Mouse (Mus musculus): ENCODE measurements around the gene Mfsd13b.
"Not testable (repeated sequence)": the region's sequence is repeated elsewhere in the genome, so short reads cannot be mapped to it uniquely, and the experiment has no call there.

The Mfsd13b gene

DNA sequence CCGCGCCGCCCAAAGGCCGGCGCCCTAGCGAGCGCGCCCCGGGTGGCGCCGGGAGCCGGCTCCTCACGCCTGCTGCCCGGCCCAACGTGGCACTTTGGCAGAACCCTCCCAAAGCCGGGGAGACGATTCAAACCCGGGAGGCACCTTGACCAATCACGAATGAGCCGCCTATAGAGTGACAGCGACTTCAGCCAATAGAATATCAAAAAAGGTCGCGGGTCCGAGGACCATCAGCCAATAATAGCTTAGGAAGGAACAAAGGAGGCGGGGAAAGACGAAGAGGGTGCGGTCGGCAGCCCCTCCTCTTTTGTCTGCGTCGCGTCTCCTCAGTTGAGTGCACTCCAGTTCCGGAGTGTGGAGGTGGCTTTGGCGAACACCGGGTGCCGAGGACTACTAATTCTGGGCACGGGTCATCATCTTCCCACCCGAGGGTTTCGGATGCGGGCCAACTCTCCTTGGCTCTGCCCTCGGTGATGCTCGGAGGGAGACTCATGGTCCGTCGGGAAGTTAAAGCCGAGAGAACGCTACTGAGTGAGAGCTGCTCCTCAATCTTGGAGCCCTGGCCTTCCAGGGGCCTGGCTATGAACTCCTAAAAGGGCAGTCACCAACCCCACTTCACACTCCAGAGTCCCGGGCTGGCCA is at the start of gene Mfsd13b, which contains the start of gene Cdr2:
Gene Mfsd13b (plus strand): TSS at position 310 of the 642 bp plus-strand sequence.
Gene Cdr2 (minus strand): TSS at position 113 of the 642 bp plus-strand sequence.
- peak; percentile 99 for DNase-seq (ENCODE audit: low spot score in 2 of 2)

DNA sequence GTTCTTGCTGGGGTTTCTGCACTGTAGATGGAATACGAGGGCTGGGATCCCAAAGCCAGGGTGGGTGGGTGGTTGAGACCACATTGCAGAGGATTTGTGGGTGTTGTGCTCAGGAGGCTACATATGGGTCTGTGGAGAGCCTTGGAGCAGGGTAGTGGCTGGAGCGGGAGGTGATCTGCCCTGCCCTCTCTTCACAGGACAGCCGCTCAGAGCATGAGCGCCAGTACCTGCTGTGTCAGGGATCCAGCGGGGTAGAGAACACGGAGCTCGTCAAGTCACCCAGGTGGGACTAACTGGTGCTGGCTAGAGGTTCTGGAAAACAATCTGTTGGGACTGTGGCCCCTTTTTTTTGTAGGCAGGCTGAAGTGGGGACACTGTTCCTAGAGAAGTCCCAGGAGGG is 49.2 kb upstream of the Mfsd13b start:
- DNase-seq (ENCODE audit: low spot score in 2 of 2), result no peak

DNA sequence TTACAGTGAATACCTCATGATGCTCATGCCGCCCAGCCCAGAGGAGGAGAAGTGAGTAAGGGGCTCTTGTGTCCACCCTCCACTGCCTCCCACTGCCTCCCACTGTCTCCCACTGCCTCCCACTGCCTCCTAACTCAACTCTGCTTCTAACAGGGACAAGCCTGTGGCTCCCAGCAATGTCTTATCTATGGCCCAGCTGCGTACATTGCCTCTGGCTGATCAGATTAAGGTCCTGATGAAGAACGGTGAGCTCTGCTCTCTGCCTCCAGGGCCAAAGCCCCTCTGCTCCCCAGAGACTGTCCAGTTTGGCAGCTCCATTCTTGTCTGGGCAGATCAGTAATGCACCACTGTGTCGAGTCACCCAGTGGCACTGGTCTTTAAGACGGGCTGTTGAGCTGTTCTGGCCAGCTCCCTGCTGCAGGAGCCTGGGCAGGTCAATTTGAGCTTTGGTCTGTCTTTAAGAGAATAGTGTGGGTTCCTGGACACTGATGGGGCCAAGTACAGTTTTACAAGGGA is 48.6 kb upstream of the Mfsd13b start:
- DNase-seq (ENCODE audit: low spot score in 2 of 2), result no peak

DNA sequence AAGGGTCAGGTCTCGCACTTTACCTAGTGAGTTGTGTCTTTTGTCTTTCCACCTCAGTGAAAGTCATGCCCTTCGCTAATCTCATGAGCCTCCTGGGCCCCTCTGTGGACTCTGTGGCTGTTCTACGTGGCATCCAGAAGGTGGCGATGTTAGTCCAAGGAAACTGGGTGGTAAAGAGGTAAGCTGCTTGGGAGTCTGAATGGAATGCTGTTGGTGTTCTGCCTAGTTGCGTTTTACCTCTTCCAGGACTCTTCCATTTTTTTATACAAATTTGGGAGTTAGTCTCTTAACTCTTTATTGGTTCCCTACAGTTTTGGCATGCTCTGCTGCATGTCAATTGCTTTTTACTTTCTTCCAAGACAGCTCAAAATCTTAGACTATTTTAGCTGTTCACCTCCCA is 47.6 kb upstream of the Mfsd13b start:
- DNase-seq (ENCODE audit: low spot score in 2 of 2), result peak; percentile 51

DNA sequence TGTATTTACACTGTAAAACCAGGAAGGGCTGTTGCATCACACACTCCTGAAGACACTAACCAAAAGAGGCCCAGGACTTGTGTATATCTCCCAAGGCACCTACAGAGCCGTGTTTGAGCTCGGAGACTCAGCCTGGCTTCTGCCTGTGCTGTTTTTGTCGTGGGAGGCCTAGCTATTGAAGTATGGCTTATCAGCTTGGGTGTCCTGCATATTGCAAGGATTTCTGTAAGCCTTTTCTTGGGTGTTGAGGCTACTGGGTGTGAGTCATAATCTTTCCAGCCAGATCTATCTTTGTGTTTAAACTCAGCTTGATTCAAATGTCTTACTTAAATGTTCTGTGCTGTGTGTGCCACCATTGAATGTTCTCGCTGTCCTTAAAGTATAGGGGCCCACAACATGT is 45.8 kb upstream of the Mfsd13b start:
- DNase-seq (ENCODE audit: low spot score in 2 of 2), result no peak

DNA sequence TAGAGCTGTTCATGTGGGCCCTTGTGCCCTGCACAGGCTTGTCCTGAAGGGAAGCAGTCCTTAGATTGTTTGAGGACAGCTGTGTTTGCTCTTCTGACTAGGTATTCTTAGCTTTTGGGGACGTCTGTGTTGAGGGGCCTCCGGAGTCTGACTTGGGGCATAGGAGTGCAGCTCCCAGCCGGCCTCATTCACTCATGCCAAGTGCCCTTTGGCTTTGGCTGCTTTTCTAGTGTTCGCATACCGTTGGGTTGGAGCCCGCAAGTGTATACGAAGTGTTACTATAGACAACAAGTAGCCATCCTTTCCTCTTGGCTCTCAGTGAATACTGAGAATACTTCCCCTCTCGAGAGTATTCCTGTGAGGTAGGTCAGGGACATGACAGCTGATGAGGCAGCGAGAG is 44.1 kb upstream of the Mfsd13b start:
- DNase-seq (ENCODE audit: low spot score in 2 of 2), result no peak

DNA sequence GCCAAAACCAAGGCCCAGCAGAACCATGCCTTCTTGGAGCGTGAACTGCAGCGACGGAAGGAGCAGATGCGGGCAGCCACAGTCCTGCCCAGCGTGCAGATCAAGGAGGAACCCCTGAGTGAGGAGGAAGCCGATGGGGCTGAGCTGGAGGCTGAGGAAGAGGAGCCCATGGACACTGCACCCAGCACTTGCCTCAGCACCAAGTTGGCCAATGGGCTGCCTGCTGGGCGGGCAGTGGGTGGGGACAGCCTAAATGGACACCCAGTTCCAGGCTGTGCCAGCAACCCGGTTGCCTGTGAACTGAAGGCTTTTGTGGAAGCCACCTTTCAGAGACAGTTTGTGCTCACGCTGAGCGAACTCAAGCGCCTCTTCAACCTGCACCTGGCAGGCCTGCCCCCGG is 42.0 kb upstream of the Mfsd13b start:
- DNase-seq (ENCODE audit: low spot score in 2 of 2), result no peak

DNA sequence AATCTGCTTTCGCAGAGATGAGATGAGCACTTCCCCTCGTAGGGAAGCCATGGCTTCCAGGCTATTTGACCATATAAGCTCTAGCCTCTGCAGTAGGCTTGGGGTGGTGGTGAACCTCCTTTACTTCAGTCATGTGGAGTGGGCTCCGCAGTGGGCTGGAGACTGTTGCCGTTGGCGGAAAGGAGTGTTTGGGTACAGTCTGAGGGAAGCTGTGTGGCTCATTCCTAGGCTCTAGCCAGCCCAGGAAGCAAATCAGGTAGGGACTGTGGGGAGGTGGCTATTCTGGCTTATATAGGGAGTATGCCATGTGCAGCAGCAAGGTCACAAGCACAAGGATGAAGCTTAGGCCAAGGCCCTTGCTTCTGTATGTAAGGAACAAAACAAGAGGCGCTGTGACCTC is 41.1 kb upstream of the Mfsd13b start:
- no peak for DNase-seq (ENCODE audit: low spot score in 2 of 2)

DNA sequence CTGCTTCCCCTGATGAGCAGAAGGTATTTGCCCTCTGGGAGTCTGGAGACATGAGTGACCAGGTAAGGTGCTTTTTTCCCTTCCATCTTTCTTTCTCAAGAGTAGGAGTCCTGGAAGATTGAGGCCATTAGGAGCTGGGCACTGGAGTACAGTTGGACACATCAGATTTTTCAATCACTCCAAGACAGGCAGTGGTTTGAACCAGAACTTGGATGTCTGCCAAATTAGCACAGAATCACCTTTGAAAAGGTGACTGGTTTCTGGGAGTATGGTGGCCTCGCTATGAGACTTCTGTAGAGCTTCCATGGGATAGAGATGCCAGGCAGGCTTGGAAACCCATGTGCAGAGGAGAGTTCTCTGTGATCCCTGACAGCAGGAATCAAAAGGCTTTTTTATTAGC is 39.8 kb upstream of the Mfsd13b start:
- no peak for DNase-seq (ENCODE audit: low spot score in 2 of 2)

DNA sequence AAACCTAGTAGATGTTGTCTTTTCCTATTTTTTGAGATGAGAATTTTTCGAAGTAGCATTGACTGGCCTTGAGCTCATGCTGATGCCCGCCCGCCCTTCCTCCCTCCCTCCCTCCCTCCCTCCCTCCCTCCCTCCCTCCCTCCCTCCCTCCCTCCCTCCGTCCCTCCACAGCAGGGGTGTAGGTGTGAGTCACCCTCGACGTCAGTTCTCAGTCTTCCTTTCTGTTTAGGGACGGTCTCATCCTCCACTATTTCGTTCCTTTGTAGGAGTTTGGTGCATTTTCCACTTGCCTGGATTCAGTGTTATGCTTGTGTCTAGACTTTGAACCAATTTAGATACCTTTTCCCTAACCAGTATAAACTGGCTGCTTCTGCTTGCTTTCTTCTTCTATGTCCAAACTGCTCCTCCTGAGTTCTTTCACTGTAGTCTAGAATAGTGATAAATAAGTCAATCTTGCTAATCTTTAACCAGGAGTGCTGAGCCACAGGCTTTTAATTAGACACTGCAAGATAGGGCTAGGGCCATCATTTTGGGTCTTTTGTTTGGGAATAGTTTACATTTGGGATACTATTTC is 38.3 kb upstream of the Mfsd13b start:
- DNase-seq (ENCODE audit: low spot score in 2 of 2), result no peak

DNA sequence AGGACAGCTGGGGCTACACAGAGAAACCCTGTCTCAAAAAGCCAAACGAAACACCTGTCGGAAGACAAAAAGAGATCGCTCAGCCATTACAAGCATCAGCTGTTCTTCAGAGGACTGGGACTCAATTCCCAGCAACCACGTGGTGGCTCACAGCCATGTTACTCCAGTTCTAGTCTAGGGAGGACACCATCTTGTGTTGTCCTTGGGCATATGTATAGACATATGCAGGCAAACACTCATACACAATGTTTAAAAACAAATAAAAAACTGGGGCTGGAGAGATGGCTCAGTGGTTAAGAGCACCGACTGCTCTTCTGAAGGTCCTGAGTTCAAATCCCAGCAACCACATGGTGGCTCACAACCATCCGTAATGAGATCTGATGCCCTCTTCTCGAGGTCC is 28.7 kb upstream of the Mfsd13b start:
- not testable (repeated sequence) for DNase-seq (ENCODE audit: low spot score in 2 of 2)

DNA sequence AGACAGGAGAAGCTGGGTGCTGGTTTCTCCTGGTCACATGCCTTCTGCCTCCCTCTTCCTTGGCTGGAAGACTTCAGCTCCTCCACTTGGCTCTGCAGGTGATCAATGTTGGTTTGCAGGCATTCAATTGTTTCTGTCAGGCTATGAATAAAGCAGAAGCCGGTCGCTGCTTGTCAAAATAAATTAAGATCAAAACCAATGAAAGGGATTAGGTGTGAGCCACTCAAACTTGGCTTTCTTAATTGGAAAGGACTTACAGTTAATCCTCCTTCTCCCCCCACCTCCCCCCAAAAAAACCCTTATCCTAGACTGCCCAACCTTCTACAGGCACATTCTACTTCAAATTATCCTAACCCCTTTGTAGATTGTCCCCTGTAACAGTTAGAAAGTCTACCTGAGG is 22.2 kb upstream of the Mfsd13b start:
- DNase-seq (ENCODE audit: low spot score in 2 of 2), result no peak

DNA sequence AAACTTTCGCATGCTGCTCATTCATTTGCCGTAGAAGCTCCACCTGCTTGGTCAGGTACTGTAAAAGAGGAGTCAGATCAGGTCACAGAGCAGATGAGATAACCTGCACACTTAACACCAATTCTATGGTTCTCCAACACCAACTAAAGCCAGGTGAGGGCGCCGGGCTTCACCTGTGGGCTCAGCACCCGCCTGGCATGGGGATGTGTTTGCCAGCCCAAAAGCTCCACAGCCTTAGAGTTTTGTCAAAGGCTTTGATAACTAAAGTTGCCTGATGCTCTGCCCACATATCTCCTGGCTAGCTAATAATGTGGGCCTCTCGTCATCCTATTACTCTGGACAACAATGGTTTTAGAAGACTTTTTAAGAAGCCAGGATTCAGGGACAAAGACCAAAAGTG is 21.7 kb upstream of the Mfsd13b start:
- no peak for DNase-seq (ENCODE audit: low spot score in 2 of 2)

DNA sequence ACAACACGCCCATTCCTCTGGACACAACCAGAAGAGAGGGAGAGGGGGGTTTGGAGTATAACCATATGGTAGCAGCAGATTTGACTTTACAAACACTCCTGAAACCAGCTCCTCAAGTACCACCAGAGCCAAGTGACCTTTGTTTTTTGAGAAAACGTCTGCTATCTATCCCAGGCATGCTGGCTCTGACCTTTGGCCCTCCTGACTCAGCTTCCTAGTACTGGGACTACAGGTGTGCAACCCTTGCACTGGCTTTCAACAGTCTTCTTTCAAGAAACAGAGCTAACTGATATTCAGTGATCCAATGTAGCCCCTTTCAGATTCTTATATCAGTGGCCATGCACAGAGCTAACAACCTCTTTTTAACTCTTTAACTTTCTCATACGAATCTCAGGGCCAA is 20.4 kb upstream of the Mfsd13b start:
- no peak for DNase-seq (ENCODE audit: low spot score in 2 of 2)

DNA sequence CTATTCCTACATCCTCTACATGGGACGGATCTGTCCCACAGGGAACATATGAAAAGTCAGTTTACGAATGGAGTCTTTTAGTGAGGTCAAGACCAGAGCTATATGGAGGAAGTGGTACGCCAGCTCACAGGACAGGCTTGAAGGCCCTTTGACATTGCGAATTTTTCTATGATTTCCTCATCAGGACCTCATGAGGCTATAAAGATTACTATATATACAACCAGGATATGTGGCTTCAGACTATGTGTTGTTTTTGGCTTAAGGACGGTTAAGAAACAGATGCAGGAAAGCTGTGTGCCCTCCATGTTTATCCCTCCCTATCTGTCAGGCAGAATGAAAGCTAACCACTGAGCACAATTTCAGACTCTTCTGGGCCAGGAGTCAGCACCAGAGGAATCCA is 19.2 kb upstream of the Mfsd13b start:
- DNase-seq (ENCODE audit: low spot score in 2 of 2), result no peak

DNA sequence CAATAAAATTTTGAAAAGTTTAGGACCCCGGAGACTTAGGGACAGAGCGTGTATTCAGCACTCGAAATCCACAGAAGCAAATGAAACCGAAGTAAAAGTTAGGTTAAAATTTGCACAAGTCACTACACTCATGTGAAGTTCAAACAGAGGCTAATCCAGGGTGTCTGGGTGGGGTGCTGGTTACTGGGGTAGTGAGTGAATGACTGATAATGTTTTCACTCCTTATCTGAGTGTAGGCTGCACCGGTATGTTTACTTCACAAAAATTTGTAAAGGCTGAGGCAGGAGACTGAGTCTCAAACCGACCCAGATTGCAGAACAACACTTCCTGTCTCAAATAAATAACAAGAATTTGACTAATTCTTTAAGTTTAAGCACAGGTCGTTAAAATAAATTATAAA is 13.1 kb upstream of the Mfsd13b start:
- no peak for DNase-seq (ENCODE audit: low spot score in 2 of 2)

DNA sequence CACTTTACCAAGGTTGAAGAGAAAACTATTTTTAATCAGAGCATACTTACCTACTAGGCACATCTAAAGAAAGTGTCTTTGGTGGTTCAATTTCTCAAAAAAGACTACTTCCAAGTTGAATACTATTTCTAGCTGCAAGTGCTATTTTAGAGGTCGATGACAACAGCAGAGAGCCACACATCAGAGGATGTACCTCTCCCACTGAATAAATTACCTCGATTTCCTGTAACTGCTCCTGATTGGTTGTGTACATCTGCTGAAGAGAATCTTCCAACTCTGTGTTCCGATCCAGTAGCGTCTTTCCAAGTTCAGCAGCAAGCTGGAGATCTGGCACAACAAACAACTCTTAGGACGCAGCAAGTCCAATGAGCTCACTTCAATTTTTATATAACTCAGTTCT is 12.2 kb upstream of the Mfsd13b start:
- peak in 1 of 2 experiments; percentile 37 for DNase-seq (ENCODE audit: low spot score in 2 of 2)

DNA sequence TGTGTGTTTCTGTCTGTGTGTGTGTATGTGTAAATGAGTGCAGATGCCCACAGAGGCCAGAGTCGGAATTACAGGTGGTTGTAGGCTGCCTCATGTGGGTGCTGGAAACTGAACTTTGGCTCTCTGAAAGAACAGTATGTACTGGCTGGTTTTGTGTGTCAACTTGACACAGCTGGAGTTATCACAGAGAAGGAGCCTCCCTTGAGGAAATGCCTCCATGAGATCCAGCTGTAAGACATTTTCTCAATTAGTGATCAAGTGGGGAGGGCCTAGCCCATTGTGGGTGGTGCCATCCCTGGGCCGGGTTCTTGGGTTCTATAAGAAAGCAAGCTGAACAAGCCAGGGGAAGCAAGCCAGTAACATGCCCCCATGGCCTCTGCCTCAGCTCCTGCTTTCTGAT is 9.8 kb upstream of the Mfsd13b start:
- DNase-seq (ENCODE audit: low spot score in 2 of 2), result not testable (repeated sequence)

DNA sequence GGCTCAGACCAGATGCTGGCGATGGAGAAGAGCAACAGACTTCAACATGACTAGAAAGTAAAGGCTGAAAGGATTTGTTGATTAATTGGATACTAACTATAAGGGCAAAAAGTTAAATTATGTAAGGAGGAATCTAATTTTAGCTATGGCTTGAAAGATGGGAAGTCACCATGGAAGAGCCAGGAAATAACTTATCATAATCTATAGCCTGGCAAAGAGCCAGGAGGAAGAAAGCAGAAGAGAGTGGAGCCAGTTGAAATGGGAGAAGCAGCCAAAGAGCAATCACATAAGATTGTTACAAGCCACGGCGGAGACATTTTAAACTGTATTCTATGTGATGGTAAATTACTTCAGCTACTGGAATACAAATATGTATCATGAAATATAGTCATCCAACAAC is 8.3 kb upstream of the Mfsd13b start:
- no peak for DNase-seq (ENCODE audit: low spot score in 2 of 2)

DNA sequence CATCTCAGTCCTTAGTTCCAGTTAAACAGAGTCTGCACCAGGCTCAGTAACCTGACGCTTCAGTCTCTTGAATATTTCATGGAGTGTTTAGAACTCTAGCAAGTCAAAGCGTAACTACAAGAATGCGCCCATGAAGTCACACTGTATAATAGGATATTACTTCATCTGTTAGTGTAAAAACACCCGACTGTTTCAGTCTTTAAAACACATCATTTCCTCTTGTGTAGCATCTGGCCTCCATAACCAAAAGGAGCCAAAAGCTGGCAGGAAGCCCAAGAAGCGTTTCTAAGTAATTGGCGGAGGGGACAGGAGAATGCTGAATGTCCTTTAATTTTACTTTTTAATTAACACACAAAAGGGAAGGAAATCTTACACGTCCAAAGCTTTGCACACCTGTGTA is 5.2 kb upstream of the Mfsd13b start:
- DNase-seq (ENCODE audit: low spot score in 2 of 2), result peak; percentile 62 to 64

DNA sequence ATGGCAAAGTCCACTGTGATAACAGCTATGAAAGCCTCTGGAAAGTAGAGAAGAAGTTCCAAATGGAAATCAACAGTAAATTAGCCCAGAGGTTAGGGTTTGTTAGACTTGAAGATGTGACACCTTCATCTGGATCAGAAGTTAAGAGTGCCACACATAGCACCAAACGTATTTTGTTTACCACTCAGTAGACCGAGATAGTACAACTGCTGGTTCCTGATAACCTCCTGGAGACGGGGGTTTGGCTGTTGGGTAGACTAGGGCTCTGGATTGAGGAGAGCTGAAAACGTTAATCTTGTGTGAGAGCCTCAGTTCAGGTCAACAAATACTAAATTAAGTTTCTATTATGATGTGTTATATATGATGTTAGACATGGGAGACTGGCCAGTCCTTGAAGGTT is 2.3 kb upstream of the Mfsd13b start:
- no peak for DNase-seq (ENCODE audit: low spot score in 2 of 2)

DNA sequence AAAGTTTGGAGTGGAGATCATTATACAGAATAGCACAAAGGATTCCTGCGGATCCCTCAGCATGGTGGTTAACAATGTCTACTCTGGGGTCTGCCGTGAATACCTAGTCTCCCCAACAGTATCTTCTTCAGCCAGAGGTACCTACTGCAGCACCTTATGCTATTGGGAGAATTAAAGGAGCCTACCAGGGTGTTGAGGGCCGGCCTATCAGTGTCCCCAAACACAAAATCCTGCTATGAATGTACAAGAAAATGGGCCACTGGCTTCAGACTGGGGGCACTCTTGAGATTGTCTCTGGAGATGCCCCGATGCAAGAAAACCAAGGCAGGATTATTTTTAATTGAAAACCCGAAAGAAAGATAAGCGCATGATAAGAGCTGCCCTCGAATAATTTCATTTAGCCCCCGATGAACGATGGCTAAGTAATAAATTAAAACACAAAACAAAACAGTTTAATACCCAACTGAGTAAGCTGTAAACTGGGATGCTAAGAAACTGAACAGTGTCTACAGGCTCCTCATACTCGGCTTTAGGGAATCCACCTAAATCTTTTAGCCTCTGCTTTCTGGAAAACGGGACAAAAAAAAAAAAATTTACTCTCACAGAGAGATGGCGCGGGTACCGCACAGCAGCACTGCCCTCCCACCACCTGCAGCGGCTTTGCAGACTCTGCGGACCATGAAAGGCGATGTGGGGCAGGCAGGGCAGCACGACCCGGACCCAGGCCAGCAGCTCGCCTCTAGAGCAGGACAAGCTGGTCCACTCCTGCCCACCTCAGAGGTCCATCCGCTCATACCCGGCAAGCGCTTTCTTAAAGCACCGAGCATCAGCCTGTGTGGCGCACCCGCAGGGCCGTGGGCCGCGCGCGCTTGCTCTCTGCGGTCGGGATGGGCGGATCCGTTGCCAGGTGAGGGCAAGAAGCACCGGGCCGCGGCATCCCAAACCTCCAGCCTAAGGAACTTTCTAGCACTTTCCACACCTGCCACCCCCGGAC is 1.1 kb upstream of the Mfsd13b start:
- peak; percentile 22 to 40 for DNase-seq (ENCODE audit: low spot score in 2 of 2)
